Mouse (Mus musculus): Measurements from ENCODE around the gene Ing3.

The Ing3 gene

DNA sequence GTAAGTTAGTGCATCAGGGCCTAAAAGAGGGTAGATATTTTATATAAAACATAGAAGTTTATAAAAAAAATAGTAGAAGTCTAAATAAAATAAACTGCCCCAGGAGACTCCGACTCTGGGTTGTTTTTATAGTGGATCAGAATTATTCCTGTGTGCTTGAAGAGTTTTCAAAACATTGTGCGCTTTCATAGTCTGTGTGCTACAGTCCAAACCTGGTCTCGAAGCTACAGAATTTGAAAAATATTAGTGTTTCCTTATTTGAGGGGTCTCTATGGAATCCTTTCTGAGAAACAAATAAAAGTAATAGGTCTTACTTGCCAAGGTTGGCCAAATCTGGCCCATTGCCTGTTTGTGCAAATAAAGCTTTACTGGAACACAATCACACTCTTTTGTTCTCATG, 71.9 kb downstream of the Ing3 start:
- no peak for DNase-seq (ENCODE audit: low read depth, low spot score)

DNA sequence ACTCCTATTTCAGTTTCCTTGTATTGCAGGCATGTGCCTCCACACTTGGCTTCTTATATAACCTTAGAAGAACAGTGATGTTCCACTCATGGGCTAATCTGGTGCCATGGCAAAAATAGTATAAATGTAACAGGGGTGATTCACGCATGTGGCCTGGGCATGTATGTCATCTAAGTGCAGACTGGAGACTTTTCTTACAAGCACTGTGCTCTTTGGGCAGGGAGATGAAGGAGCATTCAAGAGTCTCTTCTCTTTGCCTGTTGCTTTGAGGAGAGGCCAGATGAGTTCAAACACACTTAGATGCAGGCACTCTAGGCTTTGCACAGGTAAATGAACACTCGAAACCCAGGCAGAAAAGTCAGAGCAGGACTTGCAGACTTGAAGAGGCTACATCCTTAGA, 74.8 kb downstream of the Ing3 start:
- DNase-seq (ENCODE audit: low read depth, low spot score) = no peak
